Mouse (Mus musculus): ENCODE results near the gene Gm20695. TPM values are rescaled to one million over a fixed set of nuclear protein-coding genes. Genes with fewer than 3 reads are reported as not detected.

The Gm20695 gene
- total RNA-seq, 2 experiments from 2014 or later, result 0.44 to 0.55 TPM

DNA sequence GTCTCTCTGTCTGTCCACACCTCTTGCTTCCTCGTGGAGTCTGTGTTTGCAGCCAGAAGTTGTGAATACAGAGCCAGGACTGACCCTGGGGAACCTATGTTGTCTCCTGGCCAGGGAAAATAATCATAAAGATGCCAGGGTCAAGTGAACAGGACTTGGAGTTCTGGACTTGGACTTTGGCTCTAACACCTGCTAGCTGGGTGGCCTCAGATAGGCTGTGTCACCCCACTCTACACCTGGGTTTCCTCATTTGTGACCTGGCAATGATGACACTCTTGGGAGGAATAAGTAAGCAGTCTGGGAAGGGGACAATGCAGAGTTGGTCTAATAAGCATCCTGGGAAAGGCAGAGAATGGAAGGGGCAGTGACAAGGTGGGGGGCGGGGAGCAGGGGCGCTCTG lies 81.1 kb downstream of the Gm20695 start:
- no peak for DNase-seq (ENCODE audit: low spot score in 2 of 2)
- intact Hi-C loops (cut with DNase I), result no loop called here

Small RNAs within 50 kb of the gene (microRNA-seq; reads per million reads assigned to microRNA genes)
- gene Gm23493, result 0 reads per million in 2 experiments

Other genes starting within 250 kb of the Gm20695 start
- gene Mefv, start 166.6 kb upstream of the Gm20695 start, total RNA-seq (2021), result not detected
- 10 to 100 TPM; 18.5 to 19.4 TPM for gene Zfp263, start 140.6 kb upstream of the Gm20695 start, total RNA-seq (2021)
- gene Olfr15, start 53.8 kb upstream of the Gm20695 start, total RNA-seq (2021), result not detected
- 1 to 10 TPM; 4.8 to 4.9 TPM for gene Zfp174, start 37.4 kb upstream of the Gm20695 start, total RNA-seq (2021)
- gene Naa60, start 12.3 kb upstream of the Gm20695 start, total RNA-seq (2021), result 100 to 1,000 TPM; 146 to 151 TPM
- gene Zfp597, start 87 bp upstream of the Gm20695 start, total RNA-seq (2021), result 10 to 100 TPM; 25.6 to 31.9 TPM
- 1 to 10 TPM; 8.7 to 10.0 TPM for gene 1700037C18Rik, start 24.0 kb downstream of the Gm20695 start, total RNA-seq (2021)
- 10 to 100 TPM; 29.7 TPM for gene Cluap1, start 24.2 kb downstream of the Gm20695 start, total RNA-seq (2021)
- 1 to 10 TPM; 2.3 to 2.4 TPM for gene Nlrc3, start 92.0 kb downstream of the Gm20695 start, total RNA-seq (2021)
- gene Slx4, start 119.1 kb downstream of the Gm20695 start, total RNA-seq (2021), result 10 to 100 TPM; 63.3 to 65.5 TPM
- not detected for gene Dnase1, start 152.3 kb downstream of the Gm20695 start, total RNA-seq (2021)
- gene Trap1, start 193.2 kb downstream of the Gm20695 start, total RNA-seq (2021), result 10 to 100 TPM; 68.6 to 68.9 TPM